Mouse (Mus musculus): ENCODE results near the gene H2-T24. TPM values are rescaled to one million over a fixed set of nuclear protein-coding genes. Genes with fewer than 3 reads are reported as not detected.
A peak's percentile ranks its signal among the peaks of the same experiment; 100 is the strongest.

Gene H2-T24
- polyA plus RNA-seq, 1 experiment from 2014 or later = 1.8 TPM

- Histone ChIP-seq H3K9ac (ENCODE audit: low read depth, low read length) (no peak overlapping the region), H3K27me3 (replicated peaks; ENCODE audit: control insufficient read depth, insufficient read depth, low read length) (no peaks in the 10 kb centered on the region), H3K9me3 (ENCODE audit: control insufficient read depth, low read length) (no peaks in the 10 kb centered on the region), H3K4me3 (ENCODE audit: low read length) (no peak overlapping the region), H3K27ac (ENCODE audit: low read length) (no peak overlapping the region), H3K4me1 (ENCODE audit: control insufficient read depth, insufficient read depth, low read length) (peaks cover 9% of the 10 kb centered on the region), H3K4me2 (ENCODE audit: low read depth, low read length) (no peak overlapping the region), H3K36me3 (ENCODE audit: control insufficient read depth, insufficient read depth, low read length) (no peaks in the 10 kb centered on the region)
- ATAC-seq = no peak
- 59% methylated on average over 4 of the region's 4 CpGs for WGBS
Observed at GRCm38 (mm10) chr17:36025901-36026300, 5.5 kb upstream of the H2-T24 start.

GRCm38 (mm10) chr17:36025197-36025596 lies 4.8 kb upstream of the H2-T24 start:
- Histone ChIP-seq H3K27me3 (replicated peaks; ENCODE audit: control insufficient read depth, insufficient read depth, low read length) (no peaks in the 10 kb centered on the region), H3K9me3 (ENCODE audit: control insufficient read depth, low read length) (no peaks in the 10 kb centered on the region), H3K27ac (ENCODE audit: low read length) (no peak overlapping the region), H3K4me1 (ENCODE audit: control insufficient read depth, insufficient read depth, low read length) (peaks cover 9% of the 10 kb centered on the region), H3K4me3 (ENCODE audit: low read length) (no peak overlapping the region), H3K4me2 (ENCODE audit: low read depth, low read length) (no peak overlapping the region), H3K36me3 (ENCODE audit: control insufficient read depth, insufficient read depth, low read length) (no peaks in the 10 kb centered on the region), H3K9ac (ENCODE audit: low read depth, low read length) (no peak overlapping the region)
- 75% methylated on average over 5 of the region's 5 CpGs for WGBS
- no peak for ATAC-seq

- Histone ChIP-seq H3K4me2 (ENCODE audit: low read depth, low read length) (no peak overlapping the region; the same call in 1 of the 2 replicates), H3K4me3 (ENCODE audit: low read length) (no peak overlapping the region), H3K9me3 (ENCODE audit: control insufficient read depth, low read length) (no peaks in the 10 kb centered on the region), H3K36me3 (ENCODE audit: control insufficient read depth, insufficient read depth, low read length) (no peaks in the 10 kb centered on the region), H3K9ac (ENCODE audit: low read depth, low read length) (no peak overlapping the region), H3K27ac (ENCODE audit: low read length) (peak overlapping the region; percentile 33), H3K27me3 (replicated peaks; ENCODE audit: control insufficient read depth, insufficient read depth, low read length) (no peaks in the 10 kb centered on the region), H3K4me1 (ENCODE audit: control insufficient read depth, insufficient read depth, low read length) (peaks cover 9% of the 10 kb centered on the region)
- peak; percentile 64; the same call in 1 of the 2 replicates for ATAC-seq
- WGBS = 52% methylated on average over 9 of the region's 9 CpGs
Observed at GRCm38 (mm10) chr17:36023710-36024654, 3.6 kb upstream of the H2-T24 start.

- H3K27ac ChIP-seq (ENCODE audit: low read length) = no peak overlapping the region
- H3K27me3 ChIP-seq (replicated peaks; ENCODE audit: control insufficient read depth, insufficient read depth, low read length) = no peaks in the 10 kb centered on the region
- no peak for ATAC-seq
- H3K9ac ChIP-seq (ENCODE audit: low read depth, low read length) = no peak overlapping the region
- H3K4me2 ChIP-seq (ENCODE audit: low read depth, low read length) = no peak overlapping the region
- peaks cover 9% of the 10 kb centered on the region for H3K4me1 ChIP-seq (ENCODE audit: control insufficient read depth, insufficient read depth, low read length)
- WGBS = 93% methylated on average over 6 of the region's 6 CpGs
- H3K36me3 ChIP-seq (ENCODE audit: control insufficient read depth, insufficient read depth, low read length) = no peaks in the 10 kb centered on the region
- no peaks in the 10 kb centered on the region for H3K9me3 ChIP-seq (ENCODE audit: control insufficient read depth, low read length)
- no peak overlapping the region for H3K4me3 ChIP-seq (ENCODE audit: low read length)
Observed at GRCm38 (mm10) chr17:36022922-36023321, 2.6 kb upstream of the H2-T24 start.

DNA sequence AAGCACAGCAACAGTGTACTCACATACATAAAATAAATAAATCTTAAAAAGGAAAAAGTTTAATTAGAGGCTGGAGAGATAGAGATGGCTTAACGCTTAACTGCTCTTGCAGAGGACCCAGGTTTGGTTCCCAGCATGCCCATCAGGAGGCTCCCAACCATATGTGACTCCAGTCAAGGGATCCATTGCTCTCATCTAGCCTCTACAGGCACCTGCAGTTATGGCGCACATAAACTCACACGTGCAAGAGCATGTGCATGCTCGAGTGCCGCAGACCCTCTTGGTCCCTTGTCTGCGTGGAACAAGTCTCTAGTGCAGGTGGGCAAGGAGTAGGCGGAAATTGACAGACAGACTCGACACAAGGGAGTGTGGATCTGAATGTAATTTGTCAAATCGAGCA lies 1.7 kb upstream of the H2-T24 start:
- Histone ChIP-seq H3K9ac (ENCODE audit: low read depth, low read length) (no peak overlapping the region), H3K9me3 (ENCODE audit: control insufficient read depth, low read length) (no peaks in the 10 kb centered on the region), H3K27me3 (replicated peaks; ENCODE audit: control insufficient read depth, insufficient read depth, low read length) (no peaks in the 10 kb centered on the region), H3K36me3 (ENCODE audit: control insufficient read depth, insufficient read depth, low read length) (no peaks in the 10 kb centered on the region), H3K4me1 (ENCODE audit: control insufficient read depth, insufficient read depth, low read length) (peaks cover 9% of the 10 kb centered on the region), H3K27ac (ENCODE audit: low read length) (no peak overlapping the region), H3K4me3 (ENCODE audit: low read length) (no peak overlapping the region), H3K4me2 (ENCODE audit: low read depth, low read length) (no peak overlapping the region)
- ATAC-seq = no peak
- WGBS = 93% methylated on average over 9 of the region's 9 CpGs

GRCm38 (mm10) chr17:36021309-36021708 lies 949 bp upstream of the H2-T24 start:
- peaks cover 9% of the 10 kb centered on the region for H3K4me1 ChIP-seq (ENCODE audit: control insufficient read depth, insufficient read depth, low read length)
- no peak overlapping the region for H3K4me3 ChIP-seq (ENCODE audit: low read length)
- H3K9ac ChIP-seq (ENCODE audit: low read depth, low read length) = no peak overlapping the region
- H3K27ac ChIP-seq (ENCODE audit: low read length) = no peak overlapping the region
- no peaks in the 10 kb centered on the region for H3K36me3 ChIP-seq (ENCODE audit: control insufficient read depth, insufficient read depth, low read length)
- ATAC-seq = no peak
- 90% methylated on average over 1 of the region's 1 CpGs for WGBS
- no peak overlapping the region for H3K4me2 ChIP-seq (ENCODE audit: low read depth, low read length)
- H3K27me3 ChIP-seq (replicated peaks; ENCODE audit: control insufficient read depth, insufficient read depth, low read length) = no peaks in the 10 kb centered on the region
- no peaks in the 10 kb centered on the region for H3K9me3 ChIP-seq (ENCODE audit: control insufficient read depth, low read length)

DNA sequence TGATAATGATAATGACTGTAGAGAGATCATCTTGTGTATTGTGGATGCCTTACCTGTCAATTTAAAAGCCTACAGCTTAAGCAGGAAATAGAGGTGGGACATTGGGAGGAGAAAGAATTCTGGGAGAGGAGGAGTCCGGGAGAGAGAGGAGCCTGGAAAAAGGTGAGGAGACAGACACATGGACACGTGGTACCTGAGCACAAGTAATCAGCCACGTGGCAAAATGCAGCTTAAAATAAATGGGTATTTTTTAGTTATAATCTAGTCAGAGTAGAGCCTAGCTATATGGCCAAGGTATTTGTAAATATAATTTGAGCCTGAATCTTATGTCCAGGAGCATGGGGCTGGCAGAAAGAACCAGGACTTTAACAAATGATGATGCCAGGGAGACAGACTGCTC lies 841 bp downstream of the H2-T24 start:
- no peaks in the 10 kb centered on the region for H3K9me3 ChIP-seq (ENCODE audit: control insufficient read depth, low read length)
- H3K27ac ChIP-seq (ENCODE audit: low read length) = no peak overlapping the region
- no peak for ATAC-seq
- H3K4me2 ChIP-seq (ENCODE audit: low read depth, low read length) = no peak overlapping the region
- no peak overlapping the region for H3K9ac ChIP-seq (ENCODE audit: low read depth, low read length)
- H3K4me3 ChIP-seq (ENCODE audit: low read length) = no peak overlapping the region
- no peaks in the 10 kb centered on the region; the same call in 1 of the 2 replicates for H3K36me3 ChIP-seq (ENCODE audit: control insufficient read depth, insufficient read depth, low read length)
- 60% methylated on average over 3 of the region's 3 CpGs for WGBS
- no peaks in the 10 kb centered on the region for H3K27me3 ChIP-seq (replicated peaks; ENCODE audit: control insufficient read depth, insufficient read depth, low read length)
- peaks cover 9% of the 10 kb centered on the region for H3K4me1 ChIP-seq (ENCODE audit: control insufficient read depth, insufficient read depth, low read length)

DNA sequence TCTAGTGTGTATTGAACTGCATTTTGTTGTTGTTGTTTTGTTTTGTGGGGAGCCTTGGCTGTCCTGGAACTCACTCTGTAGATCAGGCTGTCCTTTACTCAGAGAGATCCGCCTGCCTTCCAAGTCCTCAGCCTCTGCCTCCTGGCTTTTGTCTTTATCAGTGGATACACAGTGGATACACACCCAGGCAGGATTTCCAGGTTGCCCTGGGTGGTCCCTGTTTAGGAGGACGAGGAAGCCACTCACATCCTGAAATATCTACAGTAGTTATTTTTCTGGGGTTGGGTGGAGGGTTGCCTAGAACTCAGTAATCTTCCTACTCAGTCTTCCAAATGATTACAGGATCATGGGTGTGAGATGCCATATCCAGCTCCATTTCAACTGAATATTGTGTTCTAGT lies 1.4 kb downstream of the H2-T24 start:
- WGBS = 66% methylated on average over 2 of the region's 2 CpGs
- Histone ChIP-seq H3K27me3 (replicated peaks; ENCODE audit: control insufficient read depth, insufficient read depth, low read length) (no peaks in the 10 kb centered on the region), H3K36me3 (ENCODE audit: control insufficient read depth, insufficient read depth, low read length) (no peaks in the 10 kb centered on the region; the same call in 1 of the 2 replicates), H3K4me2 (ENCODE audit: low read depth, low read length) (no peak overlapping the region), H3K27ac (ENCODE audit: low read length) (no peak overlapping the region), H3K4me3 (ENCODE audit: low read length) (no peak overlapping the region), H3K9me3 (ENCODE audit: control insufficient read depth, low read length) (no peaks in the 10 kb centered on the region), H3K9ac (ENCODE audit: low read depth, low read length) (no peak overlapping the region), H3K4me1 (ENCODE audit: control insufficient read depth, insufficient read depth, low read length) (peaks cover 3% of the 10 kb centered on the region; the same call in 1 of the 2 replicates)
- no peak for ATAC-seq

DNA sequence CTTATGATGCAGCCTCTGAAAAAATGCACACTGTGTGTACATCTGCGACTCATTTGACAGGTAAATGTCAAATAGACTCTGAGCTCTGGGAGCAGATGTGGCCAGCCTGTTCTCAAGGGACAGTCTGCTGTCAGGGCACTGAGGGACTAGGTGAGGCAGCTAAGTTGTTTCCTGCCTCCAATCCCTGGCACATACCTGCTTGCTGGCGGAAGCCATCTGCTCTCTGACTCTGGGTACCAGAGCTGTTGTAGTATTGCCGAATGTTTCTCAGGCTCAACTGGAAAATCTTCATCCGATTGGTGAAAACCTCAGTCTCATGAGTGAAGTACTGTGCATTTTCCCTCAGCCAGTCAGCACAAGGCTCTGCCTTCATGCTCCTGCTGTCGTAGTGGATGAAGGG lies 3.3 kb downstream of the H2-T24 start:
- 91% methylated on average over 5 of the region's 5 CpGs for WGBS
- no peak for ATAC-seq
- no peak overlapping the region for H3K4me2 ChIP-seq (ENCODE audit: low read depth, low read length)
- H3K36me3 ChIP-seq (ENCODE audit: control insufficient read depth, insufficient read depth, low read length) = no peaks in the 10 kb centered on the region; the same call in 1 of the 2 replicates
- no peak overlapping the region for H3K4me3 ChIP-seq (ENCODE audit: low read length)
- H3K4me1 ChIP-seq (ENCODE audit: control insufficient read depth, insufficient read depth, low read length) = no peaks in the 10 kb centered on the region; the same call in 1 of the 2 replicates
- no peak overlapping the region for H3K9ac ChIP-seq (ENCODE audit: low read depth, low read length)
- H3K27ac ChIP-seq (ENCODE audit: low read length) = no peak overlapping the region
- H3K9me3 ChIP-seq (ENCODE audit: control insufficient read depth, low read length) = no peaks in the 10 kb centered on the region
- no peaks in the 10 kb centered on the region for H3K27me3 ChIP-seq (replicated peaks; ENCODE audit: control insufficient read depth, insufficient read depth, low read length)

All from intestine, embryonic 16.5 days (tissue).